Mouse (Mus musculus): ENCODE measurements at regions not wholly inside any gene's neighbourhood (a gene's known extent, or its start where the extent isn't known, plus 50 kb on each side); places are given as distances from the start of the nearest gene placed in this dataset.
A peak's percentile ranks its signal among the peaks of the same experiment; 100 is the strongest.

DNA sequence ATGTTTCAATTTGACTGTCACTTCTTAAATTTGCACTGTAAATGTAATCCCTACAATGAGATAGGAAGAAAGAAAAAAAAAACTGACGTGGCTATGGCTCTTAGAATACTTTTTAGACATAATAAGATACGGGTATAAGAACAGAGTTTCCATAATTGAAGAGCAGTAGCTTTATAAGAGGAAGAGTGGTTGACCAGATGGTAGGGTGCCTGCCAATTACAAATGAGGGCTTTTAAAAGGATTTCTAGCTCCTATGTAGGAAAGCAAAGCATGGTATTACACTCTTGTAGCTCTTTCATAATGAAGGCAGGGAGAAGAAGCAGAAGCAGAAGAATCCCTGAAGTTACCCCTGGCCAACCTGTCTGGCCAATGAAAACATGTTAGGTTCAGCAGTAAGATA lies 239.7 kb upstream of the Car10 start:
- no peak for DNase-seq (ENCODE audit: low spot score in 2 of 2)

DNA sequence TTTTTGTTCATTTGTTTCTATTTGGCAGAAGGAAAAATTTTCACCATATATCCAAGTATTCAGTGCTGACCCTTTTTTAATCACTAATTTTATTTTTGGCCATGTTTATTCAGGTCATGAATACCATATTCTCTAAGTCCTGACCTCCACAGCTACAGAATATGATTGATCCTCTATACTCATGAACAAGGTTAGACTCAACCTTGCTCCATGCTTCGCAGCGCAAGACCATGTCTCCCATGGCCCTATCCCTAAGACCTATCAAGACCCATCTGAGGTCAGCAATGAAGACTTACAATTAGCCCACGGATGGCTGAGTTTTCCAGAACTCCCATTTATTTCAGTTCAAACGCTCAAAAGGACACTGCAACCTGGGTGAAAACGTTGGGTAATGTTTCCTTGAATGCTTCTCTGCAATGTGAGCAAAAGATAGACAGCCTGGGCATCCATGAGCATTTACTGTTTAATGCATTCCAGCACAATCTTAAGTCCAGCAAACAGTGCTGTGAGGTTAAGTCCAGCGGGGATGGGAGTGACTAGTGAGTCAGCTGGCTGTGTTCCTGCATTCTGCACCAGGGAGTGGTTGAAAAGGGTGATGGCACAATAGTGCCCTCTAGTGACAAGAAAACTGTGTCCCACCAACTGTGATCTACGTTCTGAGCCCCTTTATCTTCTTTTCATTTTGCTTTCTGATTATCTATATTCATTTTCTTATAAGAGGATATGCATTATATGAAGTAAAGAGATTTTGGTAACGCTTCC lies 208.0 kb upstream of the Car10 start:
- peak; percentile 22 to 39 for DNase-seq (ENCODE audit: low spot score in 2 of 2)

DNA sequence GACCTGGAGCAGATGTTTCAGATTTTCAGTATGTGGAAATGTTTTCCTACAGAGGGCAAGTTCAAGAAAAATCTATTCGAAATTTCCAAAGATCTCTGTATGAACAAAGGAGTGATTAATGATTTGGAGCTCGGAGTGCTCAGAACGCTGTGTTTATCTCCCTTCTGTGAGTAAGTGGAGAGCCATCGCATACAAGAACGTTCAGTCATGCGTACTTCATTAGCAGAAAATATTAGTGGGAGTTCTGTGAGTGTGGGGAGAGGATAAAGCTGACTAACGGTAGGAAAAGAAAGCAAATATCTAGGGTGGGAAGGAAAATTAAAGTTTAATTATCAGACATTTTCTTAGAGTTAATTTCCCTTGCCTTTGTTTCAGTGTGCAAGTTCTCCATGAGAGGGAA lies 198.5 kb upstream of the Car10 start:
- no peak for DNase-seq (ENCODE audit: low spot score in 2 of 2)

All from urinary bladder, adult 18-20 months (tissue).